Mouse (Mus musculus): ENCODE results near the gene Uspl1. TPM values are rescaled to one million over a fixed set of nuclear protein-coding genes. Genes with fewer than 3 reads are reported as not detected.

The Uspl1 gene
- polyA plus RNA-seq, 1 experiment from 2014 or later = 54.6 TPM

DNA sequence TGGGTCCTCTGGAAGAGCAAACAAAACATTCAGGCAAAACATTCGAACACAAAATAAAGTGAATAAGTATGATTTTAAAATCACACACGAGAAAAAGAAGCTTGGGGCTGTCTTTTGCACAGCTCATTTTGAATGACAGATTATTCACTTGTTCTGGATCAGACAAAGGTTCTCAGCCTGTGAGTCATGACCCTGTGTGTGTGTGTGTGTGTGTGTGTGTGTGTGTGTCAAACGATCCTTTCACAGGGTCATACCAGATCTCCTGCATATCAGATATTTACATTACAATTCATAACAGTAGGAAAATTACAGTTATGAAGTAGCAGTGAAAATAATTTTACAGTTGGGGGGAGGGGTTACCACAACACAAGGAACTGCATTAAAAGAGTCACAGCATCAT is 68.2 kb downstream of the Uspl1 start:
- WGBS = 87% methylated on average over 3 of the region's 3 CpGs
- Histone ChIP-seq H3K4me1 (replicated peaks) (peaks cover 3% of the 10 kb centered on the region), H3K27ac (no peak overlapping the region), H3K36me3 (no peaks in the 10 kb centered on the region), H3K9me3 (no peaks in the 10 kb centered on the region), H3K9ac (no peak overlapping the region), H3K4me3 (no peak overlapping the region), H3K27me3 (no peaks in the 10 kb centered on the region), H3K4me2 (no peak overlapping the region)
- no peak for ATAC-seq (ENCODE audit: low FRiP score)

DNA sequence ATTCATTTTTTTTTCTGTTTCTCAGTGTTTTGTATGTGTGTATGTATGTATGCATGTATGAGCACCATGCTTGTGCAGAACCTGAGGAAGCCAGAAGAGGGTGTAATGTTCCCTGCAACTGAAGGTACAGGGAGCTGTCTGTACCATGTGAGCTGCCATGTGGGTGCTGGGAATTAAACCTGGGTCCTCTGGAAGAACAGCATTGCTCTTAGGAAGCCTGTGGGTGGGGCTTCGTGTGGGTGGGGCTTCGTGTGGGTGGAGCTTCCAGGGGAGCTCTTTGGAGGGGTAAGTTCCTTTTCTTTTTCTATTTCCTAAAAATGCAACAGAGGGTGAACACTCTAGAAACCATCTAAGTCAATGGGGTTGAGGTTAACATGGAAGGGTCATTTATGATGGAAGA is 69.3 kb downstream of the Uspl1 start:
- Histone ChIP-seq H3K9me3 (no peaks in the 10 kb centered on the region), H3K36me3 (no peaks in the 10 kb centered on the region), H3K27me3 (no peaks in the 10 kb centered on the region), H3K4me2 (no peak overlapping the region), H3K27ac (no peak overlapping the region), H3K9ac (no peak overlapping the region), H3K4me3 (no peak overlapping the region), H3K4me1 (replicated peaks) (peaks cover 15% of the 10 kb centered on the region)
- no peak for ATAC-seq (ENCODE audit: low FRiP score)
- WGBS = 79% methylated on average over 2 of the region's 2 CpGs

- whole genome bisulfite sequencing = 87% methylated on average over 2 of the region's 2 CpGs
- H3K27ac ChIP-seq = no peak overlapping the region
- no peak overlapping the region for H3K4me3 ChIP-seq
- peaks cover 28% of the 10 kb centered on the region for H3K4me1 ChIP-seq (replicated peaks)
- no peak for ATAC-seq (ENCODE audit: low FRiP score)
- no peaks in the 10 kb centered on the region for H3K36me3 ChIP-seq
- H3K27me3 ChIP-seq = no peaks in the 10 kb centered on the region
- no peak overlapping the region for H3K9ac ChIP-seq
- no peaks in the 10 kb centered on the region for H3K9me3 ChIP-seq
- H3K4me2 ChIP-seq = no peak overlapping the region
Observed at GRCm38 (mm10) chr5:149255522-149255921, 71.4 kb downstream of the Uspl1 start.

GRCm38 (mm10) chr5:149257518-149258281 is 73.5 kb downstream of the Uspl1 start:
- H3K9me3 ChIP-seq = peaks cover 4% of the 10 kb centered on the region; the same call in 1 of the 2 replicates
- 0 out of 2 replicates have a peak overlapping the region, but pooled peaks have one; percentile 24 for H3K9ac ChIP-seq
- peaks cover 28% of the 10 kb centered on the region for H3K4me1 ChIP-seq (replicated peaks)
- no peaks in the 10 kb centered on the region for H3K36me3 ChIP-seq
- peak overlapping the region; percentile 76 for H3K27ac ChIP-seq
- 26% methylated on average over 14 of the region's 14 CpGs for WGBS
- no peaks in the 10 kb centered on the region for H3K27me3 ChIP-seq
- H3K4me2 ChIP-seq = no peak overlapping the region
- no peak overlapping the region for H3K4me3 ChIP-seq
- peak; percentile 65 for ATAC-seq (ENCODE audit: low FRiP score)

DNA sequence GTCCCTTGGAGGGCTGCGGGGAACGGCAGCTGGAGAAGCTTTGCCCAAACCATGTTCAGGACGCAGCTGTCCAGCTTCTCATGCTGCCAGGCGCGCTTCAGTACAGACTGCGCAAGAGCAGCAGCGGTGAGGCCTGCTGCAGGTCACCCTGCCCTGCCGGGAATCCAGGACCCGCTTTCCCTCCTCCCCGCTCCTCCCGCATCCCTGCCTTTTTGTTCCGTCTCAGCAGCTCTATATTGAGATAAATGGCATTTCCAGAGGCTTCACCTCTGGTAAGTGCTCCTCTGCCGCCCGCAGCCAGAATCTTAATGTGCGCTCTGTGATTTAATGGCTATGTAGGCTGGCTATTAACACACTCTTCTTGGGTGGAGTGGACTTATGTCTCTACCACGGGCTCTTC is 74.9 kb downstream of the Uspl1 start:
- peak overlapping the region; percentile 39 for H3K9ac ChIP-seq
- peak overlapping the region; percentile 76 for H3K27ac ChIP-seq
- peak overlapping the region; percentile 31 for H3K4me2 ChIP-seq
- peak; percentile 84 for ATAC-seq (ENCODE audit: low FRiP score)
- peaks cover 4% of the 10 kb centered on the region; the same call in 1 of the 2 replicates for H3K9me3 ChIP-seq
- no peak overlapping the region for H3K4me3 ChIP-seq
- WGBS = 24% methylated on average over 16 of the region's 16 CpGs
- no peaks in the 10 kb centered on the region for H3K27me3 ChIP-seq
- H3K4me1 ChIP-seq (replicated peaks) = peaks cover 28% of the 10 kb centered on the region
- no peaks in the 10 kb centered on the region for H3K36me3 ChIP-seq

DNA sequence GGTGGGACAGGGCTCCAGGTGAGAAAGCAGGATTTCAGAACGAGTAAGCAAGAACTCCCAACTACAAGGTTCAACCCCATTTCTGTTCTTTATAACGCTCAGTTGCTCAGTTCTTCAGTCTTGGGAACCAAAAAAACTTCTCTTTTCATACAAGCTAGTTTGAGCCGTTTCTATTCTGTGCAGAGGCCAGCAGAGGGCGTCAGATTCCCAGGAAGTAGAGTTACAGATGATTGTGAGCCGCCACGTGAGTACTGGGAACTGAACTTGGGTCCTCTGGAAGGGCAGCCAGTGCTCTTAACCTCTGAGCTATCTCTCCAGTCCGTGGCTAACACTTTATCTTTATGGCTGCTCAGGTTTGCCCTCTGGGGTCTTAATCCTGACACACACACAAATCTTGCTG is 77.3 kb downstream of the Uspl1 start:
- ATAC-seq (ENCODE audit: low FRiP score) = no peak
- Histone ChIP-seq H3K36me3 (no peaks in the 10 kb centered on the region), H3K9ac (no peak overlapping the region), H3K4me3 (no peak overlapping the region), H3K4me2 (no peak overlapping the region), H3K27me3 (peaks cover 5% of the 10 kb centered on the region; the same call in 1 of the 2 replicates), H3K4me1 (replicated peaks) (peaks cover 28% of the 10 kb centered on the region), H3K27ac (no peak overlapping the region), H3K9me3 (peaks cover 4% of the 10 kb centered on the region; the same call in 1 of the 2 replicates)
- 75% methylated on average over 7 of the region's 7 CpGs for WGBS

DNA sequence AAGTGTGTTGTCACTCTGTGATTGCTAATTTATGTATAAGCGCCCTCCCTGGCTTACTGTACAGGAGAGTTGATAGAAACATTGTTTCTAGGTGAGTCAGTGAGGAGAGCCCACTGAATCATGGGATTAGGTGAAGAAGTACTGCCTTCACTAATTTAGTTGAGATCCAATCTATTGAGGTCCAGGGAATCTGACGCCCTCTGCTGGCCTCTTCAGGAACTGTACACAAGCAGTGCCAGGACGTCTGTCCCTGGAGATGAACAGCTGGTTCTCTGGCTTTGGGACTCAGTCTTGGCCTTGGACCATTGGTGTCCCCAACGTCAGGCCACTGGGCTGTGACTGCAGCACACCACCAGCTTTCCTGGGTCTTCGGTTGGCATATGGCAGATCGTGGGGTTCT is 77.7 kb downstream of the Uspl1 start:
- Histone ChIP-seq H3K4me3 (no peak overlapping the region), H3K27ac (no peak overlapping the region), H3K4me1 (replicated peaks) (peaks cover 28% of the 10 kb centered on the region), H3K36me3 (no peaks in the 10 kb centered on the region), H3K27me3 (peaks cover 5% of the 10 kb centered on the region; the same call in 1 of the 2 replicates), H3K9ac (no peak overlapping the region), H3K9me3 (peaks cover 4% of the 10 kb centered on the region; the same call in 1 of the 2 replicates), H3K4me2 (no peak overlapping the region)
- WGBS = 66% methylated on average over 6 of the region's 6 CpGs
- no peak for ATAC-seq (ENCODE audit: low FRiP score)

GRCm38 (mm10) chr5:149264405-149264804 is 80.3 kb downstream of the Uspl1 start, which contains the start of gene Alox5ap:
TSS of gene Alox5ap (plus strand) at chr5:149264767.
- H3K27me3 ChIP-seq = peaks cover 5% of the 10 kb centered on the region; the same call in 1 of the 2 replicates
- no peaks in the 10 kb centered on the region for H3K36me3 ChIP-seq
- no peak within 1 kb of the TSS for H3K9ac ChIP-seq
- H3K4me1 ChIP-seq (replicated peaks) = peaks cover 4% of the 10 kb centered on the region
- peaks cover 4% of the 10 kb centered on the region; the same call in 1 of the 2 replicates for H3K9me3 ChIP-seq
- no peak for ATAC-seq (ENCODE audit: low FRiP score)
- H3K27ac ChIP-seq = no peak within 1 kb of the TSS
- WGBS = 65% methylated on average over 4 of the region's 4 CpGs
- H3K4me3 ChIP-seq = no peak within 1 kb of the TSS
- no peak within 1 kb of the TSS for H3K4me2 ChIP-seq

GRCm38 (mm10) chr5:149264878-149265279 is 80.7 kb downstream of the Uspl1 start:
- ATAC-seq (ENCODE audit: low FRiP score) = no peak
- no peaks in the 10 kb centered on the region for H3K4me1 ChIP-seq (replicated peaks)
- no peak overlapping the region for H3K4me3 ChIP-seq
- H3K36me3 ChIP-seq = no peaks in the 10 kb centered on the region
- WGBS = 62% methylated on average over 6 of the region's 6 CpGs
- H3K9me3 ChIP-seq = peaks cover 4% of the 10 kb centered on the region; the same call in 1 of the 2 replicates
- H3K27ac ChIP-seq = no peak overlapping the region
- no peak overlapping the region for H3K9ac ChIP-seq
- peaks cover 5% of the 10 kb centered on the region; the same call in 1 of the 2 replicates for H3K27me3 ChIP-seq
- H3K4me2 ChIP-seq = no peak overlapping the region

Small RNA genes within 50 kb of the gene (microRNA-seq; reads per million reads assigned to microRNA genes)
- gene Gm24105 = not detected

Other genes starting within 250 kb of the Uspl1 start
- gene Gm42791, start 189.2 kb upstream of the Uspl1 start, polyA plus RNA-seq (2015; fragmentation: Nextera tagmentation; extraction: Ambion mirVana) = 5.4 and 6.6 TPM in 2 replicates
- 984 and 1,014 TPM in 2 replicates for gene Hmgb1, start 139 bp downstream of the Uspl1 start, polyA plus RNA-seq (2015; fragmentation: Nextera tagmentation; extraction: Ambion mirVana)
- 9.0 and 11.2 TPM in 2 replicates for gene Alox5ap, start 80.4 kb downstream of the Uspl1 start, polyA plus RNA-seq (2015; fragmentation: Nextera tagmentation; extraction: Ambion mirVana)
- 2.1 and 2.5 TPM in 2 replicates for gene Medag, start 227.4 kb downstream of the Uspl1 start, polyA plus RNA-seq (2015; fragmentation: Nextera tagmentation; extraction: Ambion mirVana)